Mouse (Mus musculus) B cell, adult 62 days (primary cell): ENCODE measurements around the gene Gm2016. TPM values are rescaled to one million over a fixed set of nuclear protein-coding genes. Genes with fewer than 3 reads are reported as not detected.

Experiments used
- total RNA-seq: library from RNA; stranded (reverse); gene quantifications from 4 replicates; pipeline ENCODE4 v1.2.4, GENCODE M21; 2023

Gm2016 gene
- total RNA-seq, result not detected in 4 replicates

DNA sequence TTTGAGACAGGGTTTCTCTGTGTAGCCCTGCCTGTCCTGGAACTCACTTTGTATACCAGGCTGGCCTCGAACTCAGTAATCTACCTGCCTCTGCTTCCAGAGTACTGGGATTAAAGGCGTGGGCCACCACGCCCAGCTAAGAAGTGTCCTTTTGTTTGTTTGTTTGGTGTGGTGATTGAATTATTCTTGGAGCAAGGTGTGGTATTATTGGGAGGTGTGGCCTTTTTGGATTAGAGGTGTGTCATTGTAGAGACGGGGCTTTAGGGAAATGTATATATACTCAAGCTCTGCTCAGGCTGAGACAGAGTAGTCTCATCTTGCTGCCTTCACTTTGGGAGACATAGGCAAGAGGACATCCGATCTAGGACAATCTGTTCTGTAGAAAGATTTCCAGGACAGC, at the start of gene Gm2016:
Gene Gm2016 (plus strand): TSS at position 301 of the 400 bp plus-strand sequence.

DNA sequence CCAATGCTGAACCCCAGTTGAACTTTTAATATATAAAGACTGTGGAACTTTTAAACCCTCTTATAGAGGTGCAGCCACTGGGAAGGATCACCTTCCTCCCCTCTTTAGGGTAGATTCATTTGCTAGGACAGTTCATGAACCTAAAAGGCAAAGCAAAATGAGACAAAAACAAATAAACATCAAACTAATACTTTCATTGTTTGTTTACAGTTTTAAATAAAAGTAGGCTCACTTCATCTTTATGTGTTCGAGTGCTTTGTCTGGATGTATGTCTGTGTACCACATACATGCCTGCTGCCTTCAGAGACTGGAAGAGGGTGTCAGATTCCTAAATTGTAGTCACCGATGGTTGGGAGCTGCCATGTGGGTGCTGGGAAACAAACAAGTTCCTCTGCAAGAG, 31.6 kb upstream of the Gm2016 start, which contains the start of gene Gm2001:
Gene Gm2001 (minus strand): TSS at position 101 of the 400 bp plus-strand sequence.

DNA sequence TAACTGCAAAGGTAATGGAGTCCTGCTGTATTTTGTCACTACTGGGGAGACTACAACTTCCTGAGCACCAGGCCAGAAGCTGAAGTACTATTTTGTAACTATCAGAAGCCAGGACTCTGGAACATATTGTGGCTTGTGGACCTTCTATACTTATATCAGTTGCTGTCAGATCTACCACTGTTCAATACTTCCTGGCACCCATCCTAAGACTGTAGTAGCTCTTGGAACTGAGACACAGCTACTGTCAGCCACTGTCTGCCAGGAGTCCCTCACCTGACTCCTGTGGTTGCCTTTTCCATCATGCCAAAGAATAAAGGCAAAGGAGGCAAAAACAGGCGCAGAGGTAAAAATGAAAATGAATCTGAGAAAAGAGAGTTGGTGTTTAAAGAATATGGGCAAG, 21.2 kb downstream of the Gm2016 start, which contains the start of gene Gm2022:
Gene Gm2022 (plus strand): TSS at position 301 of the 400 bp plus-strand sequence.

DNA sequence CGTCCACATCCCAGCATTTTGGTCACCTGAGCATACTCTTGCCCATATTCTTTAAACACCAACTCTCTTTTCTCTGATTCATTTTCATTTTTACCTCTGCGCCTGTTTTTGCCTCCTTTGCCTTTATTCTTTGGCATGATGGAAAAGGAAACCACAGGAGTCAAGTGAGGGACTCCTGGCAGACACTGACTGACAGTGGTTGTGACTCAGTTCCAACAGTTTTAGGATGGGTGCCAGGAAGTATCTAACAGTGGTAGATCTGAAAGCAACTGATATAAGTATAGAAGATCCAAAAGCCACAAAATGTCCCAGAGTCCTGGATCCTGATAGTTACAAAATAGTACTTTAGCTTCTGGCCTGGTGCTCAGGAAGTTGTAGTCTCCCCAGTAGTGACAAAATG, 45.8 kb downstream of the Gm2016 start, which contains the start of gene Gm2035:
Gene Gm2035 (minus strand): TSS at position 137 of the 400 bp plus-strand sequence.

Other genes starting within 250 kb of the Gm2016 start
- not detected in 4 replicates for gene Gm16381, start 229.5 kb upstream of the Gm2016 start, total RNA-seq
- gene Gm21319, start 98.3 kb upstream of the Gm2016 start, total RNA-seq, result not detected in 4 replicates
- gene Gm21936, start 78.6 kb upstream of the Gm2016 start, total RNA-seq, result not detected in 4 replicates
- gene BB287469, start 57.5 kb upstream of the Gm2016 start, total RNA-seq, result not detected in 4 replicates
- gene Gm2001, start 31.7 kb upstream of the Gm2016 start, total RNA-seq, result not detected in 4 replicates
- gene Gm2022, start 21.3 kb downstream of the Gm2016 start, total RNA-seq, result not detected in 4 replicates
- not detected in 4 replicates for gene Gm2035, start 45.8 kb downstream of the Gm2016 start, total RNA-seq
- gene Gm2042, start 80.0 kb downstream of the Gm2016 start, total RNA-seq, result not detected in 4 replicates
- gene Gm2075, start 137.8 kb downstream of the Gm2016 start, total RNA-seq, result not detected in 4 replicates
- gene Gm6803, start 144.7 kb downstream of the Gm2016 start, total RNA-seq, result not detected in 4 replicates
- gene Gm2056, start 152.9 kb downstream of the Gm2016 start, total RNA-seq, result not detected in 4 replicates
- not detected in 4 replicates for gene Gm16368, start 209.6 kb downstream of the Gm2016 start, total RNA-seq